Mouse (Mus musculus) large intestine, adult 2 months (tissue): Measurements from ENCODE around the gene Ncapd2. TPM values are rescaled to one million over a fixed set of nuclear protein-coding genes. Genes with fewer than 3 reads are reported as not detected.
A peak's percentile ranks its signal among the peaks of the same experiment; 100 is the strongest.

Experiments used
- DNase-seq: peaks from one replicate; pipeline ENCODE4 v3.0.0-alpha.2; 2012; ENCODE audit warnings: low read depth, low spot score
- WGBS: fragments of 180-500 bp; shearing (Covaris S2); methylation state at CpG from one replicate; pipeline ENCODE4 v1.1.7; 2018; 5-methylcytosine and 5-hydroxymethylcytosine counted together
- polyA plus RNA-seq: library from polyadenylated mRNA; depleted of rRNA; stranded (reverse); fragments of >200 nt; gene quantifications from 2 replicates; pipeline ENCODE4 v1.2.3, GENCODE M21; 2012

The Ncapd2 gene
- polyA plus RNA-seq, 1 experiment, result 101 TPM

DNA sequence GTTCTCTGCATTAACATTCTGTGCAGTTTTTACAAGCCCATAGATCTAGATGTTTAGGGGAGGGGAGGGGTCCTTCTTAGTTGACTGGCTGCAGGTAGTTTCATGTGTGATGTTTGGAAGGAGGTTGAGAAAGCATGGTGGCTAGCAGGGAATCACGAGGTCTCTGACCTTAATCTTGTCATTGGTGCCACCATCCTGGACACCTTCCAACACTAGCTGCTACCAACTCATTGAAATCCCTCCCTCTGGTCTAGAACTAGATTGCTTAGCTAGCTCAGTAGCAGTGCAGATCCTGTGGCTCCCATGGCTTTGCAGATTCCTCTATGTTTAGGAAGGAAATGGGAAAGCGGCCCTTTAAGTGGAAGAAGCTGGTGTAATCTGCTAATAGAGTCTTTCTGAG, 25.4 kb upstream of the Ncapd2 start:
- 74% methylated on average over 2 of the region's 2 CpGs for WGBS
- DNase-seq, result no peak

DNA sequence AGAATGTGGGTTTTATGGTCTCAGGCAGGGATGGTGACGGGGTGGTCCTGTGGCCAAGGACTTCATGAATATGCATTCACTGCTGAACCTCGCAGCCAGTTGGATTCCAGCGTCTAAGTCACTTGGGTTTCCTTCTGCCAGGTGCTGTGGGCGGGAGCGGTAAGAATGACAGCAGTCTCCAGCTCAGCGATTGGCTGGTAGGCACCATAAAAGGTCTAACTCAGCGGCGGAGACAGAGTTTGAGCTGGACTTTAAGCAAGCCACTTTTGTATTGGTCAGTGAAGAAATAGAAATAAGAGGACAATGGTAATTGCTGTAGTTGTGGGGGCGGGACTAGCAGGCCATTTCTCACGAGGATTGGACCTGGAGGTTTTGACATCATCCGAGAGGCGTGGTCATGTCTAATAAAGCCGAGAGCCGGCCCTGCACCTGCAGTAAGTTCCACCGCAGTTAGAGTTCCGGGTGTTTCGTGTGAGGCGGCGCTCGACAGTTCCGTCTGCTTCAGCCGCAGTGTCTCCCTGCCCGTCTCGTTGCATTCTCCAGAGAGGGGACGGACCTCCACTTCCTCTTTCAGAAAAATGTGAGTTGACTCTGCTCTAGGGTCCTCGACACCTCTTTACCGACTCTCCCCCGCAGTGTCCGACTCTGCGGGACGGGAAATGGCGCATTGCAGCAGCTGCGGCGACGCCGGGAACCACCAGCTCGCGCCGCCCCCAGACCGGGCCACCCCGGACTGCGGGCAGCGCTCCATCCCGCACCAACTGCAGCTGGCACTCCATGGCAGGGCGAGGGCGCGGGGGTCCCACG, 23.9 kb upstream of the Ncapd2 start, which contains the start of gene Vamp1:
TSS of gene Vamp1 (plus strand) at position 404 of the 807 bp plus-strand sequence.
- WGBS, result under 1% methylated on average over 48 of the region's 48 CpGs
- peak; percentile 95 for DNase-seq

DNA sequence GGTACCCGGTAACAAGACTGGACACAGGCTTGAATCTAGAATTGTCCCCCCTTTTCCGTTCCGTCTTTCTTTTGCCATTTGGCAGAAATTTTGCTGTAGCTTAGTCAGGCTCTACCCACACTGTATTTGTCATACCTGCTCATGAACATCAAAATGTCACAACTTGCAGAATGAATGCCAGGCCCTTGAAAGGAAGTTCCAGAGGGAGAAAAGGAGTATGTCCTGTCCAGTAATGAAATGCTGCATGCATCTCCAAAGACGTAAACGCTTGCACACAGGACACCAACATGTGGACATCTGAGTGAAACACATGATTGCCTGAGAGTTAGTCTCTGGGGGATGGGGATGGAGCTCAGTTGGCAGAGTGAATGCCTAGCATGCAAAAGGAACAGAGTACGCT, 22.2 kb upstream of the Ncapd2 start:
- no peak for DNase-seq
- 80% methylated on average over 6 of the region's 6 CpGs for WGBS

DNA sequence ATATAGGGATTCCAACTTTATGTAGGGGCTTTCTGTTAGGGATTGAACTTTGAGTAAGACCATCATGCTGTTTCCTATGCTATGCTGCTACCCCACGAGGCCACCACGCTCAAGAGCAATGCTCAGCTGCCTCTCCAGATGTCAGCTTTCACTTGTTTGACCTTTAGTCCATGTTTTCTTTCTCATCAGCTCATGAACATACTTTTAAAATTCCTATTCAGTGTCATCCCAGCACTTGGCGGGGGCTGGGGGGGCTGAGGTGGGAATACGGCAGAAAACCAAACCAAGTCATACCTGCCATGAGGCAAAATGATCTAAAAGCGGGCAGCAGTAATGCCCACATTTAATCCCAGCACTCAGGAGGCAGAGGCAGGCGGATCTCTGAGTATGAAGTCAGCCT, 21.6 kb upstream of the Ncapd2 start:
- DNase-seq, result no peak
- WGBS, result 66% methylated on average over 6 of the region's 6 CpGs

DNA sequence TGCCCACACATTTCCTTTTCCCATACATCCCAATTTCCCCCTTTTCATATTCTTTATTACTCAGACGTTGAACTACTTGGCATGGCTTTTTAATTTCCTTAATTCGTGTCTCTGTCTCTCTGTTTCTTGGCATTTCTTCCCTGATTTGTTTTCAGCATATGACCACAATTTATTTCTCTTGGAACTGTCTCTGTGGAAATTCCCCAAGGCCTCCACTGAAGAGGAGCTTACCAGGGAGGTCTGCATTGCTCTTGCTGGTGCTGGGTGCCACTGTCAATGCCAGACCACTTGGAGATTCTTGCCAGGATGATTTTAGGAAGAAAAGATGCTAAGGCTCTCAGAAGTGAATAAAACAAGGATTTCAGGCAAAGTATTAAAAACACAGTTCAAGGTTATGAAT, 21.1 kb upstream of the Ncapd2 start:
- no peak for DNase-seq
- 17% methylated on average over 2 of the region's 2 CpGs for WGBS

DNA sequence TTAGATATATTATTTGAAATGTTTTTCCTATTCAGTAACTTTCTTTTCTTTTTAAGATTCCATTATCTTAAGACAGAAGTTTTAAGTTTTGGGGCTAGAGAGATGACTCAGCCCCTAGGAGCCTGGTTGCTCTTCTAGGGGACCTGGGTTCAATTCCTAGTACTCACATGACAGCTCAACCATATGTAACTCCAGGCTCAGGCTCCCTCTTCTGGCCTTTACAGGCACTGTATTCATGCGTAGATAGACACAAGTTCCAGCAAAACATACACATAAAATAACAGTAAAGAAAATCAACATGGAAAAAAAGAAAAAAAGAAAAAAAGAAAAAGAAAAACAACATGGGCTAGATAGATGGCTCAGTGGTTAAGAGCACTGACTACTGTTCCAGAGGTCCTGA, 18.9 kb upstream of the Ncapd2 start:
- 82% methylated on average over 1 of the region's 1 CpGs for WGBS
- DNase-seq, result no peak

DNA sequence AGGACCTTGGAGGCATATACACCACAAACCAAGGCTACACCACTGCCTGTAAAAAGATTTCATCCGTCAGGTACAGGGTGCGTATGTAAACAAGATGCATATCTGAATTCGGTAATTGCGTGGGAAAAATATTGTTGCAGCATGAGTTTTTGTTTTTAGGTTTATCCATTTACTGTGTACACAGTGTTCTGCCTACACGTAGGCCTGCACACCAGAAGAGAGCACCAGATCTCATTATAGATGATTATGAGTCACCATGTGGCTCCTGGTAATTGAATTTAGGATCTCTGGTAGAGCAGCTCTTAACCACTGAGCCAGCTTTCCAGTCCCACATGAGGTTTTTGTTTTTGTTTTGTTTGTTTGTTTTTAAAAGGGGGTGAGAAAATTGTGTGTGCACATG, 5.7 kb upstream of the Ncapd2 start:
- DNase-seq, result no peak
- WGBS, result 78% methylated on average over 5 of the region's 5 CpGs

DNA sequence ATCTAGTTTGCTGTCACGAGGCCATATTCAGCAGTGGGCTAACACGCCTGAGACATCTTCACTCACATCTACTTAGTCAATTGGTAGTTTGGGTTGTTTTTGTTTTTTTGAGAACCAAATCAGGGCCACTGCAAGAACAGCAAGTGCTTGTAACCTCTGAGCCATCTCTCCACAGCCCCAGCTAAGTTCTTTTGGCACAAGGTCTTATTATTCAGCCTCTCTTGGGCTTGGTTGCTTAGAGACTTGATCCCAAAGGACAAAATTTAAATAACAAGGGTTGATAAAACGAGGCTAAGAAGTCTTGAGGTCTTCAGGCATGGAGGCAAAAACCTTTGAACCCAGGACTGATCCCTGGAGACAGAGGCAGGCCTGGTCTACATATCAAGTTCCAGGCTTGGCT, 4.8 kb upstream of the Ncapd2 start:
- WGBS, result 79% methylated on average over 3 of the region's 3 CpGs
- no peak for DNase-seq

DNA sequence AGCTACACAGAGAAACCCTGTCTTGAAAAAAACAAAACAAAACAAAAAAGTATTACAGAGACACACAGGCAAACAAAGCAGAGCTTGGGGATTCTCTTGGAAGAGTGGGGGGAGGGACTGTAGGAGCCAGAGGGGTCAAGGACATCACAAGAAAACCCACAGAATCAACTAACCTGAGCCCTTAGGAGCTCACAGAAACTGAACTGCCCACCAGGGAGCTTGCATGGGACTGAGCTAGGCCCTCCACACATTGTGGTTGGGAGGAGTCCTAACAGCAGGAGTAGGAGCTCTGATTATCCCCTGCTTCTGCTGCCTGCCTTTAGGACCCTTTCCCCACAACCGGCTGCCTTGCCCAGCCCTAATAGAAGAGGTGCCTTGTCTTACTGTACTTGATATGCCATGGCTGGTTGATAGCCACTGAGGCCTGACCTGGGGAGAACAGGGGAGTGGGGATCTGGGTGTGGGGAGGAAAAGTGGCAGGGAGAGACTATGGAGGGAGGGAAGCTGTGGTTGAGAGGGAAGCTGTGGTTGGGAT, 4.1 kb upstream of the Ncapd2 start:
- 50% methylated on average over 1 of the region's 1 CpGs for WGBS
- DNase-seq, result no peak

DNA sequence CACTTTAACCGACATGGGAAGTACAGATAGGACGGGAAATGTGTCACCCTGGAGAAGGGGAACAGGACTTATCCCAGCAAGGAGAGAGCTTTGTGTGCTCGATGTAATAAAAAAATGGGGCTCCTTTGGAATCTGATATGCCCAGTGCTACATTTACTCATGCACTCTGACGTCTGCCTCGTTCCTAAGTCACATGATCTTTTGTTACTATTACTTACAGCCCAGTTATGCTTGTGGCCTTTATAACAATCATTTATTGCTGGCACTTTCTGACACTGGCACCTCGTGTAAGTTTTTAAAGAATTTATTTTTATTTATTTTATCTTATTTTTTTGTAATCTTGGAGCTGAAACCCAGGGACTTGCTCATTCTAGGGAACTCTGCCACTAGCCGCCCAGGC, 1.9 kb upstream of the Ncapd2 start:
- no peak for DNase-seq
- 36% methylated on average over 7 of the region's 7 CpGs for WGBS

DNA sequence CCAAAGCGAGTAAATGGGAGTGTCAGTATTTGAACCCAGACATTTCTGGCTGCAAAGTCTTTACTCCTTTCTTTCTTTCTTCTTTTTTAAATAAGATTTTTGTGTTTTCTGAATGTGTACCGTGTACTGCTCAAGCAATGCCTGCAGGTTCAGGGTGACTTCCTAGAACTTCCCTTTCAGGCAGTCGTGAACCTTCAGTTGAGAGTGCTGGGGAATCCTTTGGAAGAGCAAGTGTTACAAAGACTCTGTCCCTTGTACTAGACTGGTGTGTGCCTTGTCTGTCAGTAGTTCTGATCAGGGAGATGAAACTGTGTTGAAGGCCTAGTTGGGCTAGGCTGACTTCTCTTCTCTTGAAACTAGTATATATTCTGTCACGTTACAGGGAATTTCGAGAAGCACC, 1.3 kb upstream of the Ncapd2 start:
- DNase-seq, result no peak
- WGBS, result 21% methylated on average over 5 of the region's 5 CpGs

DNA sequence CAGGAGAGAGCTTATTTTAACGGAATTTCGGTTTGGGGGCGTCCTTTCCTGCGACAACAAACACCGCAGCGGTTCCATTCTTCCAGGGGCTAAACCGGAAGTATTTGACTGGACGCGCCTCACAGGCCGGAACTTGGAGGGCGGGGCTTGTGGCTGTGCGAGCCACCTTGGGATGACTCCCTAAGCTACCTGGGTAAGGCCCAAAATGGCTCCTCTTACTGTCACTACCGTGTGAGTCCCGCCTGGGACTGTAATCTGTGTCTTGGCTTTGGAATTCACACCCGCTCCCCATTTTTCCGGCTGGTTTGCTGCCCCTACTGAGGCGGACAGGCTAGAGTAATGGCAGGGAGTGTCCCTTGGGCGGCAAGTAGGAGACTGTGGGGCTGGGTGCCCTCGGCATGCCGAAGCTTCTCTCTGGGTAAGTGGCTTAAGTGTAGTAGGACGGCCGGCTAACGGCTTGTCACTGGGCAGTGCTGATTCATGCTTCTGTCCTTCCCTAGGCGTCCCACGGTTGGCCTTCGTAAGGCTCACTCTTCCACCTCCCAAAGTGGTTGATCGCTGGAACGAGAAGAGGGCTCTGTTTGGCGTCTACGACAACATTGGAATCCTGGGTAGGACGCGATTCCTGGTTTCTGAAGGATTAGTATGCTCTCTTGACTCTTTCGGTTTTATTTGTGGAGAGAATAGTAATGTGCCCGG, 664 bp upstream of the Ncapd2 start:
- under 1% methylated on average over 34 of the region's 34 CpGs for WGBS
- peak; percentile 88 for DNase-seq

DNA sequence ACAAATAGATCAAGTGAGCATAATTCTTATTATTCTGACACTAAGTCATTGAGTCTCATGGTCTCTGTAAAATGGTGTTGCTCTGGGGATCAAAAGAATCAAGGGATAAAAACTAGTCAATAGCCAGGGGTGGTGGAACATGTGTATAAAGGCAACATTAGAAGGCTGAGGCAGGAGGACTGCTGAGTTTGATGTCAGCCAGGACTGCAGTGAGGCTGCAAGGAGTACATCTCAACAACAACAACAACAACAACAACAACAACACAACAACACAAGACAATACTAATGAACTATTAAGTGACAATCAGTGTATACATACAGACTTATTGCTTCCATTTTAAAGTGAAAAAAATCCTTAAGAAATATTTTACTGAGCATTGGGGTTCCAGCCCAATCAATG, 685 bp downstream of the Ncapd2 start:
- DNase-seq, result no peak

DNA sequence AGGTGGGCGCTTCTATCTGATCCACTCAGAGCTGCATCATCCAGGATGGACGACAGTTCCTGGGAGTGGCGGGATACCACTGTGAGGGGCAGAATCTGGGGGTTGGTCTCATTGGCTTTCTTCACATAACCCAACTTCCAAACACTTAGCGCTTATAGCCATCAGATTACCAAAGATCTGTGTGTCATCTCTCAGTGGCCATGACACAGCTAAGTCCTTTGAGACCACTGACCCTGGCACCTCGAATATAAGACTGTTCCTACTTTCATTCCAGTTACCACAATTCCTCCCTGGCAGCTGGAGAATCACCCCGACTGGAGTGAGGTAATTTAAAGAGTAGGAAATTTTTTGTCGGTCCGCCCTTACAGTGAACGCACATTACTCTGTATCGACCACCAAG, 5.3 kb downstream of the Ncapd2 start:
- WGBS, result 95% methylated on average over 10 of the region's 10 CpGs
- DNase-seq, result no peak

DNA sequence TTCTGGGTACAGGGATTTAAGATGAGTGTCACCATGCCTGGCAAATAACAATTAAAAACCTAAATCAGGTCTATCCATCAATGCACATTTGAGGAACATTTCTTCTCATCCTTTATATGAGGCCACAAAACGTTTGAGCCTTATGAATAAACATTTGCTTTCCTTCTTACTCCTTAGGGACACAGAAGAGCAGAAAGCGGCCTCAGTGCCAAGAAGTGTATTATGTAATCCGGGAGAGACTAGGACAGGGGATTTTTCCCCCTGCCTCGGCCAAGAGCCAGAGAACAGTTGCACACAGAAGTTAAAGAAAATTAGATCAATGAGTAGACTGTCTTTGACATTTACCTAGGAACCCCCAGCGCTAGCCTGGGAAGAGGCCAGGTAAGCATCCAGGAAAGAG, 9.4 kb downstream of the Ncapd2 start:
- WGBS, result 72% methylated on average over 5 of the region's 5 CpGs
- no peak for DNase-seq

DNA sequence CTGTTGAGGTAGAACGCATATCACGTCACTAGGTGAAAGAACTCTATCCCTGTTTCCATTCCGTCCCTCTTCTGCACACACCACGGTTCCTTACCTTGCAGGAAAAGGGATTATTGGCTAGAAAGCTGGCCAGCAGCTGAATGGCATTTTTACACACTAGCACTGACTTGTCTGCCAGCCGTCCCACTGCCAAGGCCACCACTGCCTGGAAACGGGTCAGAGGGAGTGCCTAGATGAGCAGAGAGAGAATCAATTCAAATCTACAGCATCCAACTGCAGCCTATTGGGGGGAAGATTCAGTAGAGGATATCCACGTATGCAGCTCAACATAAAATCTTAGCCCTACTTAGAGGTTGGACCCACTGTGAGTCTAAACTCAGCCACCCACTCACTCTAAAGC, 11.9 kb downstream of the Ncapd2 start:
- DNase-seq, result no peak
- WGBS, result 92% methylated on average over 7 of the region's 7 CpGs

DNA sequence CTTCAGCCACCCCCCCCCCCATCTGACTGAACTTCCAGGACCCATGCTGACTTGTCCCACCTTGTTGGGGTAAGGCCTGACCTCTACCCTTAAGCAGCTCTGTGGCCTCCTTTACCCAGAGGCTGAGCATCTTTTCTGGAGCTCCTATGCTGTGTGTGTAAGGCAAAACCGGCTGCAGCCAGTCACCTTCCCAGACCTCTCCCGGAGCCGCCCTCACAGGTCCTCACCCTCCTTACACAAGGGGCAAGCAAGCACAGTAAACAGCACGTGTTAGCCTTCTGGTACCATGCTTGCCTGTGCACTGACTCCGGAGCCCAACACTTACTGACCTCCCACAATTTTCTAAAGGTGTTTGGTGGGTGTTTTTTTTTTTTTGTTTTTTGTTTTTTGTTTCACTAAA, 16.0 kb downstream of the Ncapd2 start:
- 93% methylated on average over 5 of the region's 5 CpGs for WGBS

DNA sequence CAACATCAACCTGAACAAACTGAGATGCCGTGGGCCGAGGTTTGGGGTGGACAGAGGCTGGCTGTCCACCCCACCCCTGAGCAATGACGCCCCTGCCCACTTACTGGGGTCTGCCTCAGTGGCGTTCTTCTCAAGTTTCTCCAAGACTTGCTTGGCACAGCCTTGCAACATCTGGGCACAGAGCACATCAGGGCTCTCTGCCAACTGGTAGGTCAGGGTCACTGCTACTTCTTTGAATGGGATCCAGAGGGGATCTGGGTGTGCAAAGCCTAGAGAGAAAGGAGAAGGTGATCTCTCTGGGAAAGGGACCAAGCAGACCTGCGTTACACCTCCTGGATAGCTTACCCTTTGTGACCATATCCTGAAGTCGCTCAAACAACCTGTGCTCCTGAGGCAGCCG, 18.2 kb downstream of the Ncapd2 start:
- 92% methylated on average over 7 of the region's 7 CpGs for WGBS
- DNase-seq, result no peak

More for the DNA sequence above, 16.0 kb downstream of the Ncapd2 start:
- DNase-seq, result no peak

DNA sequence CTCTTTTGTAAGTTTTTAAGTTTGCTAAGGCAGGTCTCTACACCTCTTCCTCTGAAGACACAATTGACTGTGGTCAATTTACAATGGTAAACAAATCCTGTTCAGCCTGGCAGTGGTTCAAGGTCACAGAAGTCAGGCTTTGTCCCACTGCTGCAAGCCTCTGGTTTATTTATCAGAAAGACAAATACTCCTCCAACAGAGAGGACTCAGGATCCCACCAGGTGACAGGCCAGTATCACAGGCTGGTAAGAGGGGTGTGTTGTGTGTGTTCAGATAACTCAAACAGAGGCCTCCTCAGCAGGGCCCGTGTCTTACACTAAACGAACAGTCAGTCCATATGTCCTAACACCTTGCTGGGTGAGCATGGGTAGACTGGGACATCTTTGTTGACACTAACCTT, 19.0 kb downstream of the Ncapd2 start:
- no peak for DNase-seq
- WGBS, result 33% methylated on average over 2 of the region's 2 CpGs

DNA sequence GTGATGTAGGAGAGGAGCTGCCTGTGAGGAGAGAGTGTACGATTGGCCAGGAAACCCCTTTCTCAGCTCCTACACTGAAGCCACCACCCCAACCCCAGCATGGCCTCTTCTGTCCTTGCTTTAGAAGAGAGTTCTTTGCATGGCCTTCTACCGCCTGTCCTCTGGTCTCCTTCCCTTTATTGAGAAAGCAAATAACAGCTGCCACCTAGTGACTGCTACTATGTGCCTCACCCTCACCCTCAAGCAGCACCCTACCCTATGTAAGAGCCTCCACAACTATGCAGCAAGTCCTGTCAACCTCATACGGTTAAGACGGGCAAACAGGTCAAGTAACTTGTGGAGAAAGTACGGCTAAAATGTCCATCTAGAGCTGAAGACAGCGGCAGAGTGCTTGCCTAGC, 21.3 kb downstream of the Ncapd2 start:
- no peak for DNase-seq
- 81% methylated on average over 6 of the region's 6 CpGs for WGBS

DNA sequence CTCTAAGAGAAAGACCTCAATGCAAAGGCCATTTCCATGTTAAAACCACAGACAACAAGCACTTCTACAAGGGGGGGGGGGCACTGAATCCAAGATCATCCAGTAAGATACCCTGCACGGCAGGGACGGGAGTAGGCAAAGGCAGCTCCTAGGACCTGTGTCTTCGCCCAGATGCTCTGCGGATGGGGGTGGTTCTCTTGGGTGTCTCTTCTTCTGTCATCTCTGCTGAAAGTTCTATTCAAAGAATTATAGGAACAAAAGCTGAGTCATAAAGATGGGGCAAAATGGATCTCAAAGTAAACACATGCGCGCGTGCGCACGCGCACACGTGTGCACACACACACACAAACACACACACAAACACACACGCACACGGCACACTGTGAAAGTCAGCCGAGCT, 23.4 kb downstream of the Ncapd2 start:
- 93% methylated on average over 14 of the region's 14 CpGs for WGBS
- DNase-seq, result no peak
